Mouse (Mus musculus): ENCODE results near the gene P4ha2. TPM values are rescaled to one million over a fixed set of nuclear protein-coding genes. Genes with fewer than 3 reads are reported as not detected.

The P4ha2 gene
- total and polyA plus RNA-seq, 2 experiments = 2.9 to 4.4 TPM

DNA sequence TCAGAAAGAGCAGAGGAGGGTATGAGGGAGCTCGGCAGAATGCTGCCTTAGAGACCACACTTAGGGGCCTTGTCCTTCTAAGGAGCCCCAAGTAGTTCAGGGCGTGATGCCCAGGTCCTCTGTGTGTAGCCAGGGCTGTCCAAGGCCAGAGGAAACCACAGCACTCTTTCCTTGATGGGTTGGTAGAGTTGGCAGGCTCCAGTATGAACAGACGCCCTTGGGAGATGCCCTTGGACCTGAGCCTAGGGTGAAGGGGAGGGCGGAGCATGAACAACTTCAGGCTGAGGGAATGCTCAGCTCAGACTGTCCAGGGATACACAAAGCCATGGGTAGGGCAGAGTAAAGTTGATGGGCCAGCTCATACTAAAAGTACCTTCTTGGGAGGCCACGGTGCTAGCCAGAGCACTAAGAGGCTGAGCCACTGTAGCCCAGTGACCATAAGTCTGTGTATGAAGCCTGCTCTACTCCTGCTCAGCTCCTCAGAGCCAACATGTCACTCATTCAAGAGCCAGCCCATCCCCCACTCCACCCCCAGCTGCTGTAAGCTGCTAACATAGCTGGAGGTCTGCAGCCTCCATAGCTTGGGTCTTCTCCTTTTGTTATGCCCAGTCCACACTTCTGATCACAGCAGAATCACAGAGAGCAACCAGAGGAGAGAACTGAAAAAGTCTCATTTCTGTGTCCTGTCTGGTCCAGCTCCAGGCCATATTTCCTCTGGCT, 28.0 kb upstream of the P4ha2 start:
- WGBS = 86% methylated on average over 5 of the region's 5 CpGs
- no peak overlapping the region for H3K4me3 ChIP-seq (ENCODE audit: insufficient read depth, low read depth, low read length)
- no peak for DNase-seq (ENCODE audit: extremely low read depth, low read depth, low spot score)
- H3K27me3 ChIP-seq (ENCODE audit: control insufficient read depth, insufficient read depth, low read length) = no peaks in the 10 kb centered on the region; the same call in 1 of the 2 replicates
- H3K36me3 ChIP-seq (ENCODE audit: control insufficient read depth, insufficient read depth, low read length) = no peaks in the 10 kb centered on the region
- H3K9ac ChIP-seq (ENCODE audit: low read depth, low read length) = no peak overlapping the region
- H3K4me1 ChIP-seq (ENCODE audit: control insufficient read depth, insufficient read depth, low read length) = no peaks in the 10 kb centered on the region
- TF ChIP-seq POLR2A (IDR thresholded peaks at IDR 0.05; ENCODE audit: extremely low read depth, insufficient read depth, low read length) = no peak
- no peak for TF ChIP-seq CTCF (IDR thresholded peaks at IDR 0.05; ENCODE audit: low read depth, low read length)
- H3K27ac ChIP-seq (replicated peaks; ENCODE audit: insufficient read depth, low read depth, low read length) = no peak overlapping the region
- H3K79me2 ChIP-seq (ENCODE audit: control insufficient read depth, insufficient read depth, low read length) = no peaks in the 10 kb centered on the region

DNA sequence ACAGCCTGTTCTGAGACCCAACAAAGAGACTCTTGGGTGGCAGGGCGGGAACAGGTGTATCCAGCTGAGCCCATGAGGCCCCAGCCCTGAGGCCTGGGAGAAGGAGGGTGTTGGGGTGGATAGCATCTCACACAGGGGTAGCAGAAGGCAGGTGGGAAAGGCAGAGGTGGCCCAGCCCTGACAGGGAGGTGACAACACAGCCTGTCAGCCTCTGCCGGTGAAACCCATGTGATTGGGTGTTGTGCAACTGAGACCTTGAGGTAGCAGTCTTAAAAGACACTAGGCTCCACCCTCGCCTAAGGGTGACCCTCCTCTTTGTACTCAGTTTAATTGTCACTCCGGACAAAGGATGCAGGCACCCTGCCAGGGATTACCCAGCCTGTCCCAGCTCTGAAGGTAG, 26.6 kb upstream of the P4ha2 start:
- WGBS = 54% methylated on average over 4 of the region's 4 CpGs
- Histone ChIP-seq H3K36me3 (ENCODE audit: control insufficient read depth, insufficient read depth, low read length) (no peaks in the 10 kb centered on the region), H3K27ac (replicated peaks; ENCODE audit: insufficient read depth, low read depth, low read length) (no peak overlapping the region), H3K9ac (ENCODE audit: low read depth, low read length) (no peak overlapping the region), H3K4me1 (ENCODE audit: control insufficient read depth, insufficient read depth, low read length) (no peaks in the 10 kb centered on the region), H3K4me3 (ENCODE audit: insufficient read depth, low read depth, low read length) (no peak overlapping the region), H3K27me3 (ENCODE audit: control insufficient read depth, insufficient read depth, low read length) (no peaks in the 10 kb centered on the region; the same call in 1 of the 2 replicates), H3K79me2 (ENCODE audit: control insufficient read depth, insufficient read depth, low read length) (no peaks in the 10 kb centered on the region)
- TF ChIP-seq CTCF (IDR thresholded peaks at IDR 0.05; ENCODE audit: low read depth, low read length) (no peak), POLR2A (IDR thresholded peaks at IDR 0.05; ENCODE audit: extremely low read depth, insufficient read depth, low read length) (no peak)
- no peak for DNase-seq (ENCODE audit: extremely low read depth, low read depth, low spot score)

DNA sequence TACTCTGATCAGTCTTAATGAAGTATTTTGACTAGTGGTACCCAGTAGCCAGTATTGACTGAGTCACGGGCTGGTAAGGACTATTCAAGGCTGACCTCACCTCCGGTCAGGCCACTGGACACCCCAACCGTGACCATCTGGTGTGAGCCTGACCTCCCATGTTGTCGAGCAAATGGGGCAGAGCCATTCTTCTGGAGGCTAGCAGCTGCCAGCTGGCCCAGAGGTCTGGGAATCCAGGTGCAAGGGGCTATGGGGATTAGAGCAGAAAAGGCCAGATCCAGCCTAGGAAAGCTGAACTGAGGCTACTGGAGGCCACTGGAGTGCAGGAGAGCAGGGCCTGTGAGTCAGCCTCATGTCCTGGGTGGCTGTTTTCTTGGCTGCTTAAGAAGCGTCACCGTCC, 24.5 kb upstream of the P4ha2 start:
- WGBS = 87% methylated on average over 6 of the region's 6 CpGs
- no peaks in the 10 kb centered on the region for H3K36me3 ChIP-seq (ENCODE audit: control insufficient read depth, insufficient read depth, low read length)

DNA sequence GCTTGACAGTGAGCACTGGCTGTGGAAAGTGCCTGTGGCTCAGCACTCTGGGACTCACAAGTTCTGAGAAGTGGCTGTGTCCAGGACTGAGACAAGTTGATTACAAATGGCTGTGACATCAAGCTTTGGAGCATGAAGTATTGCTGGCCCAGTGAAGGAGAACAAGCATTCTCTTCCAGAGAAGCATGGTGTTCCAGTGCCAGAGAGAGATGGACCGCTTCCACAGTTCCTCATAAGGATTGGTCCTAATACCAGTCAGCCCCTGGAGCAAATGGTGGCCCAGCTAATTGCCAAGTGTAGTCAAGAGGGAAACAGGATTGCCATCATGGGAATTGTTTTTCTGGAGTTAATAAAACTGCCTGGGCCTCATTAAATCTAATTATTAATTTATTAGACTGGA, 23.8 kb upstream of the P4ha2 start:
- Histone ChIP-seq H3K27me3 (ENCODE audit: control insufficient read depth, insufficient read depth, low read length) (no peaks in the 10 kb centered on the region), H3K4me3 (ENCODE audit: insufficient read depth, low read depth, low read length) (no peak overlapping the region), H3K9ac (ENCODE audit: low read depth, low read length) (no peak overlapping the region), H3K27ac (replicated peaks; ENCODE audit: insufficient read depth, low read depth, low read length) (no peak overlapping the region), H3K4me1 (ENCODE audit: control insufficient read depth, insufficient read depth, low read length) (no peaks in the 10 kb centered on the region), H3K79me2 (ENCODE audit: control insufficient read depth, insufficient read depth, low read length) (no peaks in the 10 kb centered on the region), H3K36me3 (ENCODE audit: control insufficient read depth, insufficient read depth, low read length) (no peaks in the 10 kb centered on the region)
- TF ChIP-seq CTCF (IDR thresholded peaks at IDR 0.05; ENCODE audit: low read depth, low read length) = no peak
- TF ChIP-seq POLR2A (IDR thresholded peaks at IDR 0.05; ENCODE audit: extremely low read depth, insufficient read depth, low read length) = no peak
- no peak for DNase-seq (ENCODE audit: extremely low read depth, low read depth, low spot score)
- WGBS = 92% methylated on average over 1 of the region's 1 CpGs

More for the DNA sequence above, 24.5 kb upstream of the P4ha2 start:
- Histone ChIP-seq H3K27ac (replicated peaks; ENCODE audit: insufficient read depth, low read depth, low read length) (no peak overlapping the region), H3K79me2 (ENCODE audit: control insufficient read depth, insufficient read depth, low read length) (no peaks in the 10 kb centered on the region), H3K9ac (ENCODE audit: low read depth, low read length) (no peak overlapping the region), H3K27me3 (ENCODE audit: control insufficient read depth, insufficient read depth, low read length) (no peaks in the 10 kb centered on the region), H3K4me1 (ENCODE audit: control insufficient read depth, insufficient read depth, low read length) (no peaks in the 10 kb centered on the region), H3K4me3 (ENCODE audit: insufficient read depth, low read depth, low read length) (no peak overlapping the region)
- TF ChIP-seq POLR2A (IDR thresholded peaks at IDR 0.05; ENCODE audit: extremely low read depth, insufficient read depth, low read length) (no peak), CTCF (IDR thresholded peaks at IDR 0.05; ENCODE audit: low read depth, low read length) (no peak)
- no peak for DNase-seq (ENCODE audit: extremely low read depth, low read depth, low spot score)

DNA sequence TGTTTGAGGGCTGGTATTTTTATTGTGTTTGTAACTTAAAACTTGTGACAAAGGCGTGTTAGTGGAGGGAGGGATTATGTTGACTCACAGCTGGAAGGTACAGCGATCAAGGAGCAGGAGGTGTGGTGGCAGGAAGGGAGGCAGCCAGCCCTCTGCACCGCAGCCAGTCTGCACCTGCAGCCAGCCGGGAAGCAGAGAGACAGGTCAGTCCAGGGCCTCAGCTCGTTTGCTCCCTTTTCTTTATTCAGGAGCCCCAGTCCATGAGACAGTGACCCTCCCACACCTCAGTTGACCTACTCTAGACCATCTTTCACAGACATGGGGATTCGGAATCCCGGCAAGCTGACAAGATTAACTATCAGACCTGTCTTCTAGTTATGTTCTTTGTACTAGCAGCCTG, 19.5 kb upstream of the P4ha2 start:
- H3K79me2 ChIP-seq (ENCODE audit: control insufficient read depth, insufficient read depth, low read length) = no peaks in the 10 kb centered on the region
- no peak overlapping the region for H3K4me3 ChIP-seq (ENCODE audit: insufficient read depth, low read depth, low read length)
- no peaks in the 10 kb centered on the region for H3K4me1 ChIP-seq (ENCODE audit: control insufficient read depth, insufficient read depth, low read length)
- DNase-seq (ENCODE audit: extremely low read depth, low read depth, low spot score) = no peak
- no peaks in the 10 kb centered on the region for H3K27me3 ChIP-seq (ENCODE audit: control insufficient read depth, insufficient read depth, low read length)
- TF ChIP-seq CTCF (IDR thresholded peaks at IDR 0.05; ENCODE audit: low read depth, low read length) = no peak
- no peak for TF ChIP-seq POLR2A (IDR thresholded peaks at IDR 0.05; ENCODE audit: extremely low read depth, insufficient read depth, low read length)
- H3K9ac ChIP-seq (ENCODE audit: low read depth, low read length) = no peak overlapping the region
- no peak overlapping the region for H3K27ac ChIP-seq (replicated peaks; ENCODE audit: insufficient read depth, low read depth, low read length)
- WGBS = 55% methylated on average over 7 of the region's 7 CpGs
- H3K36me3 ChIP-seq (ENCODE audit: control insufficient read depth, insufficient read depth, low read length) = no peaks in the 10 kb centered on the region

DNA sequence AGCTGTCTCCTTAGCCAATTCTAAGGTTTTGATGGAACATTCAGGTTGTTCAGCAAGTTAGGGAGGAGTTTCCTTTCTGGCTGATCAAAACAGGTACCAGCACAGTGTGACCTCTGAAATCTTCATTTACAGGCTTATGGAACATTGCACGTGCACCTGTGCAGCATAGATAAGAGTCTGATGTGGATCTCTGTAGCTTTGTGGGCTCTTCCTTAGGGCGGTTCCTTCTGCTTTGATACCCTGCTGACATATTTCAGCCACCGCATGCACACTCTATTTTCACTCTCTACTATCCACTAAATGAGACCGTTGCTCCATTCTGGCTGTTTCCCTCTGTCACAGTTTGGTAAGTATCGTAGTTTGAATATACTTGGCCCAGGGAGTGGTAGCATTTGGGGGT, 17.2 kb upstream of the P4ha2 start:
- H3K4me3 ChIP-seq (ENCODE audit: insufficient read depth, low read depth, low read length) = no peak overlapping the region
- H3K27ac ChIP-seq (replicated peaks; ENCODE audit: insufficient read depth, low read depth, low read length) = no peak overlapping the region
- H3K4me1 ChIP-seq (ENCODE audit: control insufficient read depth, insufficient read depth, low read length) = no peaks in the 10 kb centered on the region
- no peak for DNase-seq (ENCODE audit: extremely low read depth, low read depth, low spot score)
- TF ChIP-seq POLR2A (IDR thresholded peaks at IDR 0.05; ENCODE audit: extremely low read depth, insufficient read depth, low read length) = no peak
- TF ChIP-seq CTCF (IDR thresholded peaks at IDR 0.05; ENCODE audit: low read depth, low read length) = no peak
- H3K9ac ChIP-seq (ENCODE audit: low read depth, low read length) = no peak overlapping the region
- no peaks in the 10 kb centered on the region for H3K36me3 ChIP-seq (ENCODE audit: control insufficient read depth, insufficient read depth, low read length)
- 94% methylated on average over 5 of the region's 5 CpGs for WGBS
- H3K27me3 ChIP-seq (ENCODE audit: control insufficient read depth, insufficient read depth, low read length) = no peaks in the 10 kb centered on the region
- no peaks in the 10 kb centered on the region for H3K79me2 ChIP-seq (ENCODE audit: control insufficient read depth, insufficient read depth, low read length)
